Mouse (Mus musculus) neural tube, embryonic 14.5 days (tissue): Measurements from ENCODE around the gene Tirap. TPM values are rescaled to one million over a fixed set of nuclear protein-coding genes. Genes with fewer than 3 reads are reported as not detected.

Source experiments
- ATAC-seq: fragments of 200-750 bp; cut with Nextera tagmentation; 2 replicates; pipeline ENCODE4 v1.8.0; 2017; ENCODE audit warnings: low read depth, mild to moderate bottlenecking, moderate TSS enrichment, moderate library complexity
- H3K27ac ChIP-seq: fragments of 300-500 bp; sonication (generic); 2 replicates; pipeline ENCODE4 v1.5.1; 2014; ENCODE audit warnings: low read depth, mild to moderate bottlenecking, control low read depth, low read length, moderate library complexity, mixed read lengths
- H3K27me3 ChIP-seq: fragments of 300-500 bp; sonication (generic); 2 replicates; pipeline ENCODE4 v1.6.1; 2014; ENCODE audit warnings: low read length; ENCODE audit not compliant: control insufficient read depth, insufficient read depth
- H3K36me3 ChIP-seq: fragments of 300-500 bp; sonication (generic); 2 replicates; pipeline ENCODE4 v1.6.1; 2014; ENCODE audit warnings: low read length, mixed read lengths; ENCODE audit not compliant: control insufficient read depth, insufficient read depth
- H3K4me1 ChIP-seq: fragments of 300-500 bp; sonication (generic); 2 replicates; pipeline ENCODE4 v1.6.1; 2014; ENCODE audit warnings: low read length; ENCODE audit not compliant: control insufficient read depth, insufficient read depth
- H3K4me2 ChIP-seq: fragments of 300-500 bp; sonication (generic); 2 replicates; pipeline ENCODE4 v1.6.1; 2014; ENCODE audit warnings: mild to moderate bottlenecking, low read depth, low read length, control low read depth
- H3K4me3 ChIP-seq: fragments of 300-500 bp; sonication (generic); 2 replicates; pipeline ENCODE4 v1.5.1; 2014; ENCODE audit warnings: low read depth, low read length, control low read depth, mixed read lengths
- H3K9ac ChIP-seq: fragments of 300-500 bp; sonication (generic); replicated peaks from 2 replicates; pipeline ENCODE4 v1.6.1; 2014; ENCODE audit warnings: low read depth, mild to moderate bottlenecking, control low read depth, low read length, mixed read lengths
- H3K9me3 ChIP-seq: fragments of 300-500 bp; sonication (generic); 2 replicates; pipeline ENCODE4 v1.6.1; 2016; ENCODE audit warnings: low read length; ENCODE audit not compliant: control insufficient read depth
- WGBS: fragments of 180-500 bp; shearing (Covaris S2); extraction: QIAGEN DNeasy Blood & Tissue Kit; methylation state at CpG from one replicate; pipeline ENCODE4 v1.1.7; 2014; 5-methylcytosine and 5-hydroxymethylcytosine counted together
- polyA plus RNA-seq: library from polyadenylated mRNA; unstranded; fragments of >200 nt; fragmentation: Nextera tagmentation; extraction: Ambion mirVana; gene quantifications from 2 replicates; pipeline ENCODE4 v1.2.1, GENCODE M21; 2014

Tirap gene
- polyA plus RNA-seq, 1 experiment from 2014 or later = 3.8 TPM

- Histone ChIP-seq H3K4me2 (no peak overlapping the region), H3K27ac (no peak overlapping the region), H3K36me3 (no peaks in the 10 kb centered on the region), H3K4me3 (no peak overlapping the region), H3K9ac (no peak overlapping the region), H3K4me1 (no peaks in the 10 kb centered on the region), H3K27me3 (no peaks in the 10 kb centered on the region), H3K9me3 (no peaks in the 10 kb centered on the region)
- ATAC-seq = no peak
- WGBS = 87% methylated on average over 2 of the region's 2 CpGs
Observed at GRCm38 (mm10) chr9:35142221-35142620, 57.9 kb downstream of the Tirap start.

- Histone ChIP-seq H3K9ac (no peak overlapping the region), H3K9me3 (no peaks in the 10 kb centered on the region), H3K27ac (no peak overlapping the region), H3K36me3 (no peaks in the 10 kb centered on the region), H3K4me3 (no peak overlapping the region), H3K27me3 (no peaks in the 10 kb centered on the region), H3K4me2 (no peak overlapping the region), H3K4me1 (no peaks in the 10 kb centered on the region)
- ATAC-seq = no peak
- 86% methylated on average over 5 of the region's 5 CpGs for WGBS
Observed at GRCm38 (mm10) chr9:35139231-35139744, 60.8 kb downstream of the Tirap start.

- no peaks in the 10 kb centered on the region for H3K4me1 ChIP-seq
- H3K27ac ChIP-seq = no peak overlapping the region
- no peaks in the 10 kb centered on the region for H3K9me3 ChIP-seq
- H3K4me3 ChIP-seq = no peak overlapping the region
- no peak overlapping the region for H3K4me2 ChIP-seq
- ATAC-seq = no peak
- WGBS = 76% methylated on average over 7 of the region's 7 CpGs
- H3K36me3 ChIP-seq = no peaks in the 10 kb centered on the region
- H3K9ac ChIP-seq = no peak overlapping the region
- H3K27me3 ChIP-seq = no peaks in the 10 kb centered on the region
Observed at GRCm38 (mm10) chr9:35138029-35138428, 62.1 kb downstream of the Tirap start.

- H3K27ac ChIP-seq = no peak overlapping the region
- no peak overlapping the region for H3K9ac ChIP-seq
- WGBS = 55% methylated on average over 6 of the region's 6 CpGs
- H3K4me3 ChIP-seq = no peak overlapping the region
- H3K27me3 ChIP-seq = no peaks in the 10 kb centered on the region
- no peaks in the 10 kb centered on the region for H3K4me1 ChIP-seq
- no peak overlapping the region for H3K4me2 ChIP-seq
- no peaks in the 10 kb centered on the region for H3K9me3 ChIP-seq
- peak; percentile 68; the same call in 1 of the 2 replicates for ATAC-seq
- H3K36me3 ChIP-seq = no peaks in the 10 kb centered on the region
Observed at GRCm38 (mm10) chr9:35135575-35135974, 64.5 kb downstream of the Tirap start.

Other genes starting within 250 kb of the Tirap start
- gene St3gal4, start 81.0 kb downstream of the Tirap start, polyA plus RNA-seq = 8.9 and 10.6 TPM in 2 replicates
- 61.8 and 66.1 TPM in 2 replicates for gene Dcps, start 24.2 kb downstream of the Tirap start, polyA plus RNA-seq
- gene Srpr, start 116 bp downstream of the Tirap start, polyA plus RNA-seq = 64.9 and 71.4 TPM in 2 replicates
- gene Foxred1, start 10.8 kb upstream of the Tirap start, polyA plus RNA-seq = 39.3 and 44.2 TPM in 2 replicates
- 55.1 and 60.6 TPM in 2 replicates for gene Fam118b, start 67.5 kb upstream of the Tirap start, polyA plus RNA-seq
- gene Rpusd4, start 67.6 kb upstream of the Tirap start, polyA plus RNA-seq = 15.8 and 19.0 TPM in 2 replicates
- gene Cdon, start 220.8 kb upstream of the Tirap start, polyA plus RNA-seq = 3.4 and 4.6 TPM in 2 replicates